Mouse (Mus musculus) megakaryocyte, adult 5-6 weeks (primary cell): ENCODE results near the gene Bud23. TPM values are rescaled to one million over a fixed set of nuclear protein-coding genes. Genes with fewer than 3 reads are reported as not detected.
"Not testable (repeated sequence)": the region's sequence is repeated elsewhere in the genome, so short reads cannot be mapped to it uniquely, and the experiment has no call there.

Source experiments
- ATAC-seq: 2 replicates; pipeline ENCODE4 v1.8.0; 2016; ENCODE audit warnings: mild to moderate bottlenecking, inconsistent platforms; ENCODE audit not compliant: poor library complexity, severe bottlenecking
- total RNA-seq, 2 experiments: library from RNA; stranded (forward) in 1 of 2; stranded (reverse) in 1 of 2; fragments of 153-499, 151-499 nt in 1 of 2; fragments of 221-1000, 200-1000 nt in 1 of 2; gene quantifications; 2 replicates each; pipeline versions ENCODE4 v1.2.3 to v1.2.4; 2015 to 2017

The Bud23 gene
- total RNA-seq (2015) (29.4 and 34.2 TPM in 2 replicates), total RNA-seq (2017) (24.2 and 27.6 TPM in 2 replicates)

DNA sequence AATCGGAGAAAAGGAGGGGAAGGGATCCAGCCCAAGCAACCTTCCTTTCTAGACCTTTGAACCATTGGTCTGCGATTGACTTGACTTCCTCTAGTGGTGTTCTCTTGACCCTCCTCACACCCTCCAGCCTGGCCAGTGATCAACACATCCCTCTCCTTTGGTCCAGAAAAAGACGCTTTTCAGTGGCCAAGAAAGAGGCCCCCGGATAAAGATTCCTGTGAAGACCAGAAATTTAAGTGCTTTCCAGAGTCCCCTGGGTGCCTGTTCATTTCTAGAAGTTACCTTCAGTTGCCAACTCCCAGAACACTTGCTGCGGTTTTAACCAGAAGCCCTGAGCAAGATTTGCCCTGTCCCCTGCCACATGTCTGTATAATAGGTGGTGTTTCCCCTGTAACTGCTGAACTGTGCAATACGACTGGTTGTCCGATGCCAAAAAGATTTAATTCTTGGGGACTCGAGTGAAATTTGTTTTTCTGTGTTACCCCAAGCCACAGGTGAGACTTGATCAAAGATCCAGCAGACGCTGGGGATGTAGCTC is at the start of gene Bud23:
Gene Bud23, minus strand, starts transcription at position 51 of the 538 bp plus-strand sequence.
- ATAC-seq, result not testable (repeated sequence)

DNA sequence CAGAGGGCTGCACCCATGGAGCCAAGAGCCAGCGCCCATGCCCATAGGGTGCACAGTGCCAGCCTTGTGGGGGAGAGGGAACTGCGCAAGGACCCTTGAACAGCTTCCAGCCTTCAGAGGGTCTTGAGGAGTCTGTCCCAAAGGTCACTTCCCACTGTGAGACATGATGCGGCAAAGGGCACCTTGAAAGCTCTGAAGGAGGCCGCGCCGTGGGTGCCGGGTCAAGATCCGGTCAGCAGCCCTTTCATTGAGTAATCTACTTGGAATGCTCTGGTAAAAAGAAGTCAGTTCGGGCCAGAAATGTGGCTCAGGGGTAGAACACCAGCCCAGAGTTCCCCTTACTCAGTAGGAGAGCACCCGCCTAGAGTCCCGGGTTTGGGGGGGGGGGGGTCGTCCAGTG is 49.0 kb upstream of the Bud23 start:
- ATAC-seq, result no peak

DNA sequence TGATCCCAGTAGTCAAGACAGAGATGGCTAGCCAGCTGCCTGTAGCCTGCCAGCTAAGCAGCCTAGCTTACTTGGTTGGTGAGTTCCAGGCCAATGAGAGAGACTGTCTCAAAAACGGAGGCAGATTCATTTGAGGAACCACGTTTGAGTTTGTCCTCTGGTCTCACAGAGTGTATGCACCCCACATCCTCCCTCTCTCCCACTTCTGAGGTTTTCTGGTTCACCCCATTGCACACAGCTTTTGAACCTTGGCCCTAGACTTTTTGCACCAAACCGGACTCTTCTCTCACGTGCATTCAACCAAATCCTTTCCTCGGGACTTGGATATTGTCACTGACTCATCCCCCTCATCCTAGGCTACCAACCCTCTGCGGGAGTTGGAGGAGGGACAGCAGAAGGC is 45.2 kb upstream of the Bud23 start:
- no peak for ATAC-seq

DNA sequence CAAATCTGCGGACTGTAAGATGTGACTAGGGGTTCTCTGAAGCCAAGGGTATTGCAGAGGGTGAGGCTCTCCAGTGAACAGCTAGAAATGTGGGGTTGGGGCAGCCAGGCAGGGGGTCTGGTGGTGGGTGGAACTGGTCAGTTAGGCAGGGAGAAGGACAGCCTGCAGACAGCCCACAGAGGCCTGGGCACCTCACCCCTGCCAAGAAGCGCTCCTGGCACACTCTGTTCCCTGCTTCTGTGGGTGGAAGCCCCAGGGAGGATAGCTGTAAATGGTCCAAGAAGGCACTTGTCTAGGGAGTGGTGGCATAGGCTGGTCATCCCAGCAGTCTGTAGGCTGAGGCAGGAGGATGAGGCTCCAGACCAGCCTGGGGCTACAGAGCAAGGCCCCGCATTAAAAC is 44.7 kb upstream of the Bud23 start:
- ATAC-seq, result no peak

DNA sequence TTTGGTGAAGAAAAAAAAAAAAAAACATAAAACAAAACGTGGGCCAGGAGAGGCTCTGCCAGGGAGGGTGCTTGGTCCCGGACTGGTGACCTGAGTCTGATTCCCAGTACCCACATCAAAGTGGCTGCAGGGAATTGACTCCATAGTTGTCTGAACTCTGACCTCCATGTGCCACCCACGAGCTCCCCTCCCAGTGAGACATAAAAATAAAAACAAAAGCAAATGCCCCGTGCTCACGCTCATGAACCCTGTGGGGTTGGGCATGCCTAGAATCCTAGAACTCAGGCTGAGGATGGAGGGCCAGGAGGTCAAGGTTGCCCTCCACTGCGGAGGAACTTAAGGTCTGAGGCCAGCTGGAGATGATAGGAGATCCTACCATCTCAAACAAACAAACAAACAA is 44.3 kb upstream of the Bud23 start:
- ATAC-seq, result no peak

GRCm38 (mm10) chr5:135107521-135108501 is 43.1 kb upstream of the Bud23 start:
- peak; percentile 44 for ATAC-seq

DNA sequence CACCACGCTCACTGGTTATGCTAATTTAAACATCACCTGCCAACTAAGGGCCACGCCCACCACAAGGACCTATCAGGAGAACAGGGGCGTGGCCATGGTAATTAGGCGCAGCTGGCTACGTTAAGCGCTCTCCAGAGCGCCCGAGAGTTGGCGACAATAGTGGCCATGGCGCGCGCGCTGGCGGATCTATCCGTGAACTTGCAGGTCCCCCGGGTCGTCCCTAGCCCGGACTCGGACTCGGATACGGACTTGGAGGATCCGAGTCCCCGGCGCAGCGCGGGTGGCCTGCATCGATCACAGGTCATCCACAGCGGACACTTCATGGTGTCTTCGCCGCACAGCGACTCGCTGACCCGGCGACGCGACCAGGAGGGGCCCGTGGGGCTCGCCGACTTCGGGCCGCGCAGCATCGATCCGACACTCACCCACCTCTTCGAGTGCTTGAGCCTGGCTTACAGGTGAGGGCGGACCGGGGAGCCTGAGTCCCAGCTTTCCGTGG is 42.0 kb upstream of the Bud23 start:
- ATAC-seq, result peak; percentile 79

DNA sequence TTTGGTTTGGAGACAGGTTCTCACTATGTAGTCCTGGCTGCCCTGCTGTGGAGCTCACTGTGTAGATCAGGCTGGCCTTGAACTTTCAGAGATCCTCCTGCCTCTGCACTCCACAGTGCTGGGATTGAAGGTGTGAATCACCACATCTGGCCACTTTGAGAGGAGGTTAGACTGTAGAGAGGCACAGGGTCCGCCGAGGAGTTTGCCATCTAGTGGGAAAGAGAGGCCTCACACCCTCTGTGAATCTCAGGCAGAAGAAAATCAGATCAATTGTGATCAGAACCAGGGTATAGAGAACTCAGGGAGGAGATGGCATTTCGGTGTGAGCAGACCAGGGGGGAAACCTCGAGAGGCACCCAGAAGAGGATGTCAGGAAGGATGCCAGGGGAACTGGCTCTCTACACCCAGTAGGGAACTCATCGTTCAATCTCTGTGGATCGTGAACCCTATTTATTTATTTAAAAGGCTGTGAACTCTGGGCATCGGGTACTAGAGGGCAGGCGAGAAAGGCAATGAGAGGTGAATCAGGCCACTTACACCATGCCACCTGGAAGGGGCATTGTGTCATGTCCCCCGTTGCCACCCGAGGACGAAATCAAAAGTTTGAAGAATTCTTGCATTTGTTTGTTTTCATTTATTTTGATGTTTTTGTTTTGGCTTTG is 39.4 kb upstream of the Bud23 start:
- ATAC-seq, result 0 out of 2 replicates have a peak, but pooled peaks have one; percentile 32

DNA sequence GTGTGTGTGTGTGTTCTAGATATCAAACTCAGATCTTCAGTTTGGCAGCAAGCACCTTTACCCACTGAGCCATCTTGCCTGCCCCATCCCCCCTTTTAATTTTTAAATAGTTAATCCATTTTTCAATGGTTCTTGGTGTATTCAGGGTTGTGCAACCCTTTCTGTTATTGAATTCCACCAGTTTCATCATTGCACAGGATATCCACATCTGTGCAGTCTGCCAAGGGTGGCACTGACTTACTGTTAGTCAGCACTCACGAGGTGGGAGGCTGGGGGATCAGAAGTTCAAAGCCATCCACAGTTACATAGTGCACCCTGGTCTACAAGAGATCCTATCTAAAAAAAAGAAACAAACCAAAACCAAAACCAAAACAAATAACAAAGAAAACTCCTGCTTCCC is 36.2 kb upstream of the Bud23 start:
- ATAC-seq, result no peak

DNA sequence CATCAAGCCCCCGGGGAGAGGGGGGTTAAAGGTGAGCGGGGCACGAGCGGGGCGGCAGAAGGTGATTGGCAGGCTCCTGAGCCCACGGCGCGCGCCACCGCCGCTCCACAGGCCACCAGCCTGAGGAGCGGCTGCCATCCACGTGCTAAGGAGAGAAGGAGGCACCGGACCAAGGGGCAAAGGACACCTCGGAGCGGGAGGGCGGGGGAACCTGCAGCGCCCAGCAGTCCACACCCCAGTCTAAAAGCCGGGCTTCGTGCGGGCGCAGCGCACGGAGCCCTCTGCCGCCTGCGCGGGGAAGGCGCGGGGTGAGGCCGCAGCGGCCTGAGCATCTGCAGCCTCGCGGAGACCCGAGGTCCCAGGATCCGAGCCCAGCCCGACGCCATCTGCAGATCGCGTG is 24.9 kb upstream of the Bud23 start, which contains the start of gene Mlxipl:
Gene Mlxipl, plus strand, starts transcription at position 238 of the 400 bp plus-strand sequence.
- no peak for ATAC-seq

- no peak for ATAC-seq
Observed at GRCm38 (mm10) chr5:135086871-135087270, 22.1 kb upstream of the Bud23 start.

DNA sequence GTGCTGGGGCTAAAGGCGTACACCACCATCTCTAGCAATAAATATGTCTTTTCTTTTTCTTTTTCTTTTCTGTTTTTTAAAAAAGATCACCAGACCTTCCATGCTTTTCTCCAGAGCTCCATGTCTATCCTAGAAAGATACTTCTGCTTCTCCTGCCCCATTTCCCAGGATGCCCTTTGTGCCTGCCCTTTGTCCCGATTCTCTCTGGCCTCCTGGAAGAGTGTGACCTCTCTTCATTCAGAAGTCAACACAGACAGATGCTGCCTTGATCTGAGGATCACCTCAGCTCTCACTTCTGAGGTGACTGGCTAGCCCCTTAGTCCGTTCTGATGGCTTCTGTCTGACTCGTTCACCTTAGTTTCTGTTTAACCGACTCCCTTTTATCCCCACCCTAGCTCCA is 15.8 kb upstream of the Bud23 start:
- no peak for ATAC-seq

GRCm38 (mm10) chr5:135079578-135079977 is 14.8 kb upstream of the Bud23 start:
- ATAC-seq, result no peak

- ATAC-seq, result no peak
Observed at GRCm38 (mm10) chr5:135078482-135078810, 13.7 kb upstream of the Bud23 start.

GRCm38 (mm10) chr5:135077564-135078481 is 13.1 kb upstream of the Bud23 start, which contains the start of gene Vps37d:
Vps37d (minus strand) TSS chr5:135078266.
- ATAC-seq, result peak; percentile 98

GRCm38 (mm10) chr5:135076931-135077505 is 12.3 kb upstream of the Bud23 start:
- ATAC-seq, result no peak

DNA sequence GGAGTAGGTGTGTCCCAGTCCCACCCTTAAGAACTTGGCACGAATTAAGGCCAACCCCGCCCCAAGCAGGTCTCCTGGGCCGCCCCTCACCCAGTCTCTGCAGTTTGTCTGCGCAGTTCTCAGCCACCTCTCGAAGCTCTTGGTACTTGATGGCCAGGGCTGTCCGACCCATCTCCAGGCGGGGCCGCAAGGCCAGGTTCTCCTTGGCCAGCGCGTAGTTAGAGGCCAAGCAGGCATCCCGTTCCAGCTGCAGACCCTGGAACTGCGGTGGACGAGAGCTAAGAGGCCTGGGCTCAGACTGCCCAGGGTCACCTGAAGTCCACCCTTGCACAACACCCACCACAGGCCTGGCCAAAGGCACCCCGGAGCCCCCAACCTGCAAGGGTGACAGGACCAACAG is 11.6 kb upstream of the Bud23 start:
- ATAC-seq, result no peak

GRCm38 (mm10) chr5:135075655-135076054 is 10.9 kb upstream of the Bud23 start:
- no peak for ATAC-seq

- ATAC-seq, result no peak
Observed at GRCm38 (mm10) chr5:135073349-135074150, 8.8 kb upstream of the Bud23 start.
